Mouse (Mus musculus): Measurements from ENCODE around the gene Mrtfa. TPM values are rescaled to one million over a fixed set of nuclear protein-coding genes. Genes with fewer than 3 reads are reported as not detected.
A peak's percentile ranks its signal among the peaks of the same experiment; 100 is the strongest.

Gene Mrtfa
- total RNA-seq, 1 experiment from 2014 or later = 10.5 TPM

GRCm38 (mm10) chr15:81161571-81161970 is 29.0 kb downstream of the Mrtfa start:
- no peak for ATAC-seq (replicated peaks; ENCODE audit: low read depth, poor library complexity, severe bottlenecking)

GRCm38 (mm10) chr15:81160677-81161076 is 29.9 kb downstream of the Mrtfa start:
- ATAC-seq (replicated peaks; ENCODE audit: low read depth, poor library complexity, severe bottlenecking) = no peak

- ATAC-seq (replicated peaks; ENCODE audit: low read depth, poor library complexity, severe bottlenecking) = no peak
Observed at GRCm38 (mm10) chr15:81159212-81159611, 31.3 kb downstream of the Mrtfa start.

GRCm38 (mm10) chr15:81158517-81159120 is 31.9 kb downstream of the Mrtfa start:
- ATAC-seq (replicated peaks; ENCODE audit: low read depth, poor library complexity, severe bottlenecking) = no peak

- no peak for ATAC-seq (replicated peaks; ENCODE audit: low read depth, poor library complexity, severe bottlenecking)
Observed at GRCm38 (mm10) chr15:81156453-81156852, 34.1 kb downstream of the Mrtfa start.

- ATAC-seq (replicated peaks; ENCODE audit: low read depth, poor library complexity, severe bottlenecking) = no peak
Observed at GRCm38 (mm10) chr15:81155845-81156244, 34.7 kb downstream of the Mrtfa start.

- ATAC-seq (replicated peaks; ENCODE audit: low read depth, poor library complexity, severe bottlenecking) = no peak
Observed at GRCm38 (mm10) chr15:81154846-81155624, 35.5 kb downstream of the Mrtfa start.

GRCm38 (mm10) chr15:81141956-81142576 is 48.5 kb downstream of the Mrtfa start:
- peak; percentile 73 for ATAC-seq (replicated peaks; ENCODE audit: low read depth, poor library complexity, severe bottlenecking)

GRCm38 (mm10) chr15:81140004-81140403 is 50.6 kb downstream of the Mrtfa start:
- no peak for ATAC-seq (replicated peaks; ENCODE audit: low read depth, poor library complexity, severe bottlenecking)

- no peak for ATAC-seq (replicated peaks; ENCODE audit: low read depth, poor library complexity, severe bottlenecking)
Observed at GRCm38 (mm10) chr15:81137298-81137697, 53.3 kb downstream of the Mrtfa start.

GRCm38 (mm10) chr15:81133781-81134180 is 56.8 kb downstream of the Mrtfa start:
- no peak for ATAC-seq (replicated peaks; ENCODE audit: low read depth, poor library complexity, severe bottlenecking)

- ATAC-seq (replicated peaks; ENCODE audit: low read depth, poor library complexity, severe bottlenecking) = no peak
Observed at GRCm38 (mm10) chr15:81131152-81131551, 59.4 kb downstream of the Mrtfa start.

GRCm38 (mm10) chr15:81129970-81130369 is 60.6 kb downstream of the Mrtfa start:
- ATAC-seq (replicated peaks; ENCODE audit: low read depth, poor library complexity, severe bottlenecking) = no peak

- no peak for ATAC-seq (replicated peaks; ENCODE audit: low read depth, poor library complexity, severe bottlenecking)
Observed at GRCm38 (mm10) chr15:81128155-81128838, 62.3 kb downstream of the Mrtfa start.

GRCm38 (mm10) chr15:81124282-81124681 is 66.3 kb downstream of the Mrtfa start:
- no peak for ATAC-seq (replicated peaks; ENCODE audit: low read depth, poor library complexity, severe bottlenecking)

- no peak for ATAC-seq (replicated peaks; ENCODE audit: low read depth, poor library complexity, severe bottlenecking)
Observed at GRCm38 (mm10) chr15:81123122-81123521, 67.4 kb downstream of the Mrtfa start.

- ATAC-seq (replicated peaks; ENCODE audit: low read depth, poor library complexity, severe bottlenecking) = no peak
Observed at GRCm38 (mm10) chr15:81122535-81122934, 68.0 kb downstream of the Mrtfa start.

- ATAC-seq (replicated peaks; ENCODE audit: low read depth, poor library complexity, severe bottlenecking) = no peak
Observed at GRCm38 (mm10) chr15:81122078-81122477, 68.5 kb downstream of the Mrtfa start.

- no peak for ATAC-seq (replicated peaks; ENCODE audit: low read depth, poor library complexity, severe bottlenecking)
Observed at GRCm38 (mm10) chr15:81120946-81121345, 69.6 kb downstream of the Mrtfa start.

GRCm38 (mm10) chr15:81120140-81120539 is 70.4 kb downstream of the Mrtfa start:
- ATAC-seq (replicated peaks; ENCODE audit: low read depth, poor library complexity, severe bottlenecking) = no peak

GRCm38 (mm10) chr15:81118226-81118625 is 72.3 kb downstream of the Mrtfa start:
- no peak for ATAC-seq (replicated peaks; ENCODE audit: low read depth, poor library complexity, severe bottlenecking)
